Mouse (Mus musculus): ENCODE data around the gene Gm16253. TPM values are rescaled to one million over a fixed set of nuclear protein-coding genes. Genes with fewer than 3 reads are reported as not detected.
"Not testable (repeated sequence)": the region's sequence is repeated elsewhere in the genome, so short reads cannot be mapped to it uniquely, and the experiment has no call there.

The Gm16253 gene
- total and polyA plus RNA-seq, 2 experiments from 2014 or later: not detected

- DNase-seq: peak; percentile 55
- H3K9ac ChIP-seq: peak overlapping the region; percentile 81
- 5% methylated on average over 10 of the region's 10 CpGs for WGBS
- no peak for ATAC-seq
- no peaks in the 10 kb centered on the region for H3K9me3 ChIP-seq (ENCODE audit: low read length)
- H3K4me3 ChIP-seq (ENCODE audit: low read depth, low read length): peak overlapping the region; percentile 81
- peak overlapping the region; percentile 70 for H3K4me2 ChIP-seq (ENCODE audit: low read depth)
- H3K36me3 ChIP-seq (ENCODE audit: insufficient read depth): peaks cover 3% of the 10 kb centered on the region; the same call in 1 of the 2 replicates
- no peaks in the 10 kb centered on the region for H3K27me3 ChIP-seq (ENCODE audit: insufficient read depth, low read length)
- H3K4me1 ChIP-seq (ENCODE audit: insufficient read depth): peaks cover 29% of the 10 kb centered on the region
- no peak for TF ChIP-seq CTCF (IDR thresholded peaks at IDR 0.05; ENCODE audit: low read depth)
- H3K27ac ChIP-seq (ENCODE audit: low read depth, low read length): peak overlapping the region; percentile 92
These were observed 25.3 kb downstream of the Gm16253 start for GRCm38 (mm10) chr3:96601941-96602703.

- no peak for TF ChIP-seq CTCF (IDR thresholded peaks at IDR 0.05; ENCODE audit: low read depth)
- 28% methylated on average over 5 of the region's 5 CpGs for WGBS
- Histone ChIP-seq H3K4me1 (ENCODE audit: insufficient read depth) (peaks cover 28% of the 10 kb centered on the region), H3K9ac (peak overlapping the region; percentile 81), H3K36me3 (ENCODE audit: insufficient read depth) (peaks cover 3% of the 10 kb centered on the region; the same call in 1 of the 2 replicates), H3K9me3 (ENCODE audit: low read length) (no peaks in the 10 kb centered on the region), H3K4me2 (ENCODE audit: low read depth) (peak overlapping the region; percentile 70), H3K27me3 (ENCODE audit: insufficient read depth, low read length) (no peaks in the 10 kb centered on the region), H3K4me3 (ENCODE audit: low read depth, low read length) (peak overlapping the region; percentile 81), H3K27ac (ENCODE audit: low read depth, low read length) (peak overlapping the region; percentile 92; the same call in 1 of the 2 replicates)
- ATAC-seq: no peak
- no peak for DNase-seq
These were observed 25.9 kb downstream of the Gm16253 start for GRCm38 (mm10) chr3:96602704-96603084.

GRCm38 (mm10) chr3:96603311-96603710 lies 26.5 kb downstream of the Gm16253 start:
- peaks cover 23% of the 10 kb centered on the region for H3K4me1 ChIP-seq (ENCODE audit: insufficient read depth)

DNA sequence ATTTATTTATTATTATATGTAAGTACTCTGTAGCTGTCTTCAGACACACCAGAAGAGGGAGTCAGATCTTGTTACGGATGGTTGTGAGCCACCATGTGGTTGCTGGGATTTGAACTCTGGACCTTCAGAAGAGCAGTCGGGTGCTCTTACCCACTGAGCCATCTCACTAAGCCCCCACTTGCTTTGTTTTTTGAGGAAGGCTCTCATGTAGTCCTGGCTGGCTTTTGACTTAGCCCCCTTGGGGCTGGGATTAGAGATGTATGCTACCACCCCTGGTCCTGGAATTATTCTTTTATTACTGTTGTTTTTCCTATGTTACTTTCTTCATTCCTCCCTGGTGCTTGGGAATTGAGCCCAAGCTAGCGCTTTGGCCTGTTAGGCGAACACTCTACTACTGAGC lies 29.2 kb downstream of the Gm16253 start:
- DNase-seq; H3K4me2 ChIP-seq (ENCODE audit: low read depth); ATAC-seq; H3K9me3 ChIP-seq (ENCODE audit: low read length); H3K27me3 ChIP-seq (ENCODE audit: insufficient read depth, low read length); H3K9ac ChIP-seq; H3K36me3 ChIP-seq (ENCODE audit: insufficient read depth); H3K27ac ChIP-seq (ENCODE audit: low read depth, low read length); H3K4me3 ChIP-seq (ENCODE audit: low read depth, low read length): not testable (repeated sequence)
- 87% methylated on average over 4 of the region's 4 CpGs for WGBS
- peaks cover 16% of the 10 kb centered on the region for H3K4me1 ChIP-seq (ENCODE audit: insufficient read depth)

More at GRCm38 (mm10) chr3:96603311-96603710, 26.5 kb downstream of the Gm16253 start:
- Histone ChIP-seq H3K9me3 (ENCODE audit: low read length) (no peaks in the 10 kb centered on the region), H3K4me2 (ENCODE audit: low read depth) (peak overlapping the region; percentile 70), H3K27me3 (ENCODE audit: insufficient read depth, low read length) (no peaks in the 10 kb centered on the region), H3K27ac (ENCODE audit: low read depth, low read length) (no peak overlapping the region), H3K4me3 (ENCODE audit: low read depth, low read length) (peak overlapping the region; percentile 81), H3K36me3 (ENCODE audit: insufficient read depth) (peaks cover 3% of the 10 kb centered on the region; the same call in 1 of the 2 replicates), H3K9ac (peak overlapping the region; percentile 81)
- no peak for TF ChIP-seq CTCF (IDR thresholded peaks at IDR 0.05; ENCODE audit: low read depth)
- ATAC-seq (no peak), DNase-seq (peak; percentile 42)
- 26% methylated on average over 5 of the region's 5 CpGs for WGBS

DNA sequence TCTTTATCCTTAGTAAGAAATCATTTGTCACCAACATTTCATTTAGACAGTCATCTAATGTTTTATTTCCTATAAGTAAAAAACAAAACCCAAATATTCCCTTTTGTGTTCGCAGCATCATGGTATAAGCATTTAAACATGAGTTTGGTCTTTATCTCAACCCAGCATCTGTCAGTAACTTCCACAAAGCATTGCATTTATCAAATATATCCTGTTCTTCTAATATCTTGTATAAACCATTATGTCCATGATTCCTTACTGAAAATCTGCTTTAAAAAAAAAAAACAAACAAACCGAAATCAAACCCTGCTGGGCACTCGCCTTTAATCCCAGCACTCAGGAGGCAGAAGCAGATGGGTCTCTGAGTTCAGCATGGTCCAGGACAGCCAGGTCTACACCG lies 29.8 kb downstream of the Gm16253 start:
- Histone ChIP-seq H3K4me2 (ENCODE audit: low read depth) (no peak overlapping the region), H3K27me3 (ENCODE audit: insufficient read depth, low read length) (no peaks in the 10 kb centered on the region), H3K9me3 (ENCODE audit: low read length) (no peaks in the 10 kb centered on the region), H3K4me3 (ENCODE audit: low read depth, low read length) (no peak overlapping the region), H3K36me3 (ENCODE audit: insufficient read depth) (peaks cover 3% of the 10 kb centered on the region; the same call in 1 of the 2 replicates), H3K27ac (ENCODE audit: low read depth, low read length) (no peak overlapping the region), H3K9ac (no peak overlapping the region), H3K4me1 (ENCODE audit: insufficient read depth) (peaks cover 16% of the 10 kb centered on the region)
- ATAC-seq: no peak
- WGBS: 88% methylated on average over 4 of the region's 4 CpGs
- DNase-seq: no peak
- no peak for TF ChIP-seq CTCF (IDR thresholded peaks at IDR 0.05; ENCODE audit: low read depth)

- H3K4me1 ChIP-seq (ENCODE audit: insufficient read depth): no peaks in the 10 kb centered on the region
- no peaks in the 10 kb centered on the region for H3K9me3 ChIP-seq (ENCODE audit: low read length)
- no peak overlapping the region for H3K9ac ChIP-seq
- H3K27ac ChIP-seq (ENCODE audit: low read depth, low read length): no peak overlapping the region
- DNase-seq (no peak), ATAC-seq (no peak)
- H3K4me2 ChIP-seq (ENCODE audit: low read depth): no peak overlapping the region
- 91% methylated on average over 3 of the region's 3 CpGs for WGBS
- no peak for TF ChIP-seq CTCF (IDR thresholded peaks at IDR 0.05; ENCODE audit: low read depth)
- H3K36me3 ChIP-seq (ENCODE audit: insufficient read depth): peaks cover 61% of the 10 kb centered on the region
- H3K4me3 ChIP-seq (ENCODE audit: low read depth, low read length): no peak overlapping the region
- no peaks in the 10 kb centered on the region for H3K27me3 ChIP-seq (ENCODE audit: insufficient read depth, low read length)
These were observed 41.2 kb downstream of the Gm16253 start for GRCm38 (mm10) chr3:96617941-96618340.

GRCm38 (mm10) chr3:96623201-96623600 lies 46.4 kb downstream of the Gm16253 start:
- Histone ChIP-seq H3K4me1 (ENCODE audit: insufficient read depth) (no peaks in the 10 kb centered on the region), H3K27me3 (ENCODE audit: insufficient read depth, low read length) (no peaks in the 10 kb centered on the region), H3K36me3 (ENCODE audit: insufficient read depth) (peaks cover 52% of the 10 kb centered on the region), H3K27ac (ENCODE audit: low read depth, low read length) (no peak overlapping the region), H3K9me3 (ENCODE audit: low read length) (no peaks in the 10 kb centered on the region), H3K4me2 (ENCODE audit: low read depth) (no peak overlapping the region), H3K4me3 (ENCODE audit: low read depth, low read length) (no peak overlapping the region), H3K9ac (no peak overlapping the region)
- no peak for ATAC-seq
- TF ChIP-seq CTCF (IDR thresholded peaks at IDR 0.05; ENCODE audit: low read depth): no peak
- 96% methylated on average over 4 of the region's 4 CpGs for WGBS
- no peak for DNase-seq

Measured in forebrain, postnatal 0 days (tissue).